Mouse (Mus musculus) C2C12 (cell line): ENCODE measurements around the gene Acadl.

ENCODE experiments used
- CTCF ChIP-seq: IDR thresholded peaks from one replicate; pipeline ENCODE4 v1.5.1; 2011; ENCODE audit not compliant: control insufficient read depth, insufficient read depth, insufficient read length
- MAX ChIP-seq: IDR thresholded peaks from one replicate; pipeline ENCODE4 v1.6.1; 2011; ENCODE audit warnings: mild to moderate bottlenecking, control low read depth
- USF1 ChIP-seq: IDR thresholded peaks from one replicate; pipeline ENCODE4 v1.6.1; 2011; ENCODE audit warnings: low read depth, mild to moderate bottlenecking, control low read depth, moderate library complexity

DNA sequence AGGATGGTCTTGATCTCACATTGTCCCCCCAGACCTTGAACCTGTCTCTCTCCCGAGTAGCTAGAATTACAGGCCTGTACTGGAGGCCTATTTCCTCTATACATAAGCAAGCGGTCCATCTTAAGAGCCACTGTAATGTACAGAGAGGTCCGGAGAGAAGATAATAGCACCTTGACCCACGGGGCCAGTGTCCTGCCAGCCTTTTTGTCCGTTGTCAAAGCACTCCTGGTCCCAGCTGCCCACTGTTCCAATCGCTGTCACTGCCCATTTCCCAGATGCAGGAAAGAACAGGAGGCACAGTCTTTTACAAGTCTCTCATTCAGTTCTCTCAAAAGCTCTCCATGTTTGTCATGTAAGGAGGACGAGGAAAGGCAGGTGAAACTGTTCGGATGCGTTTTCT is 41.1 kb downstream of the Acadl start:
- TF ChIP-seq CTCF (no peak), USF1 (no peak), MAX (no peak)
